ENCODE assay signal across 8 mouse cellular contexts in genomic region chr5:129019497-129020299, GRCm38 (mm10). TPM values are rescaled to one million over a fixed set of nuclear protein-coding genes. Genes with fewer than 3 reads are reported as not detected.
A peak's percentile ranks its signal among the peaks of the same experiment; 100 is the strongest.
DNase-seq lines count a peak whose midpoint lies in the region; ATAC-seq lines count a peak whose summit lies in the region.

Gene Ran (plus strand): TSS chr5:129020069.

- peaks cover 20% of the 10 kb centered on the region for H3K4me1 ChIP-seq in heart, embryonic 13.5 days
- H3K4me1 ChIP-seq in liver, embryonic 12.5 days: peaks cover 27% of the 10 kb centered on the region
- peaks cover 4% of the 10 kb centered on the region; the same call in 1 of the 2 replicates for H3K4me1 ChIP-seq in stomach, embryonic 15.5 days

- DNase-seq in CD4-positive helper T cell, adult 2 months (ENCODE audit: low read depth, low spot score): peak; percentile 98
- peak; percentile 92 for DNase-seq in brain, embryonic 18.5 days (ENCODE audit: low read depth, low spot score)
- DNase-seq in kidney, postnatal 10 days: peak; percentile 97
- peak; percentile 88 to 94 for DNase-seq in natural killer cell, adult 2 months (ENCODE audit: low spot score in 2 of 2)

- peak; percentile 84 for ATAC-seq in erythroid progenitor cell, adult 5-6 weeks (replicated peaks; ENCODE audit: low FRiP score, poor library complexity, severe bottlenecking)
- peak; percentile 92 for ATAC-seq in heart, embryonic 13.5 days (ENCODE audit: extremely low read depth, insufficient number of reproducible peaks, low FRiP score, low TSS enrichment)
- ATAC-seq in liver, embryonic 12.5 days: peak; percentile 91
- peak; percentile 95 for ATAC-seq in stomach, embryonic 15.5 days (ENCODE audit: insufficient read depth, low FRiP score, low read depth)

- H3K9me3 ChIP-seq in heart, embryonic 13.5 days: no peaks in the 10 kb centered on the region
- H3K9me3 ChIP-seq in liver, embryonic 12.5 days (replicated peaks): no peaks in the 10 kb centered on the region
- H3K9me3 ChIP-seq in stomach, embryonic 15.5 days: no peaks in the 10 kb centered on the region

- peaks cover 27% of the 10 kb centered on the region for H3K36me3 ChIP-seq in heart, embryonic 13.5 days
- peaks cover 41% of the 10 kb centered on the region for H3K36me3 ChIP-seq in liver, embryonic 12.5 days
- peaks cover 4% of the 10 kb centered on the region; the same call in 1 of the 2 replicates for H3K36me3 ChIP-seq in stomach, embryonic 15.5 days

- H3K9ac ChIP-seq in heart, embryonic 13.5 days: peak within 1 kb of the TSS; percentile 99
- H3K9ac ChIP-seq in liver, embryonic 12.5 days: peak within 1 kb of the TSS; percentile 99
- H3K9ac ChIP-seq in stomach, embryonic 15.5 days: peak within 1 kb of the TSS; percentile 66

- H3K27ac ChIP-seq in heart, embryonic 13.5 days (replicated peaks): peak within 1 kb of the TSS; percentile 98
- H3K27ac ChIP-seq in liver, embryonic 12.5 days: peak within 1 kb of the TSS; percentile 98
- H3K27ac ChIP-seq in stomach, embryonic 15.5 days: peak within 1 kb of the TSS; percentile 97

- 1% methylated on average over 84 of the region's 102 CpGs for WGBS in heart, embryonic 13.5 days
- whole genome bisulfite sequencing in liver, embryonic 12.5 days (ENCODE audit: insufficient replicate concordance): 2% methylated on average over 94 of the region's 102 CpGs
- WGBS in stomach, embryonic 15.5 days: under 1% methylated on average over 81 of the region's 102 CpGs

- H3K4me3 ChIP-seq in heart, embryonic 13.5 days: peak within 1 kb of the TSS; percentile 97
- H3K4me3 ChIP-seq in liver, embryonic 12.5 days: peak within 1 kb of the TSS; percentile 100
- peak within 1 kb of the TSS; percentile 76 for H3K4me3 ChIP-seq in stomach, embryonic 15.5 days (replicated peaks)

- H3K27me3 ChIP-seq in heart, embryonic 13.5 days (replicated peaks): no peaks in the 10 kb centered on the region
- no peaks in the 10 kb centered on the region for H3K27me3 ChIP-seq in liver, embryonic 12.5 days (replicated peaks)
- no peaks in the 10 kb centered on the region for H3K27me3 ChIP-seq in stomach, embryonic 15.5 days (replicated peaks)

- H3K4me2 ChIP-seq in heart, embryonic 13.5 days: peak within 1 kb of the TSS; percentile 92
- peak within 1 kb of the TSS; percentile 77 for H3K4me2 ChIP-seq in liver, embryonic 12.5 days
- peak within 1 kb of the TSS; percentile 65 for H3K4me2 ChIP-seq in stomach, embryonic 15.5 days

RNA-seq across cellular contexts. Expression of gene Ran, which starts in this region (rescaled TPM):
- total RNA-seq in erythroid progenitor cell, adult 5-6 weeks (2015; ENCODE audit: low replicate concordance): 305 and 343 TPM in 2 replicates
- total RNA-seq in erythroid progenitor cell, adult 5-6 weeks (2017; ENCODE audit: low replicate concordance): 152 and 197 TPM in 2 replicates
- 389 and 423 TPM in 2 replicates for polyA plus RNA-seq in heart, embryonic 13.5 days (2015; fragmentation: Nextera tagmentation; extraction: Ambion mirVana)
- 682 and 694 TPM in 2 replicates for polyA plus RNA-seq in liver, embryonic 12.5 days (2016; fragmentation: Nextera tagmentation; extraction: Ambion mirVana)
- polyA plus RNA-seq in stomach, embryonic 15.5 days (2015; fragmentation: Nextera tagmentation; extraction: Ambion mirVana): 518 and 547 TPM in 2 replicates

Comparison
In these comparisons a context has a peak if more than half of its experiments do, and no peak if none do; other contexts are left out.
1. Peak in every context shown above with its lines: DNase-seq, ATAC-seq, H3K4me3 ChIP-seq and H3K27ac ChIP-seq.